Mouse (Mus musculus) CH12.LX (cell line): Measurements from ENCODE around the gene Sele. TPM values are rescaled to one million over a fixed set of nuclear protein-coding genes. Genes with fewer than 3 reads are reported as not detected.

ENCODE experiments used
- DNase-seq: peaks from one replicate; pipeline ENCODE4 v3.0.0-alpha.2; 2013; ENCODE audit errors: extremely low read depth
- H3K27ac ChIP-seq: 2 replicates; pipeline ENCODE4 v1.5.1; 2012; ENCODE audit warnings: low read depth, mild to moderate bottlenecking, control low read depth, moderate library complexity; ENCODE audit not compliant: insufficient read depth
- H3K27me3 ChIP-seq: replicated peaks from 2 replicates; pipeline ENCODE3; 2012; ENCODE audit warnings: inconsistent platforms
- H3K36me3 ChIP-seq, 2 experiments: replicated peaks in 1 of 2; 2 replicates each; pipeline versions ENCODE3 to v1.6.1; 2012; ENCODE audit warnings: inconsistent platforms in 1 of 2, low read length in 1 of 2, mild to moderate bottlenecking in 1 of 2, mixed read lengths in 1 of 2, moderate library complexity in 1 of 2; ENCODE audit not compliant: control insufficient read depth in 1 of 2, insufficient read depth in 1 of 2
- H3K4me1 ChIP-seq, 2 experiments: 2 replicates each; pipeline ENCODE4 v1.6.1; 2012; ENCODE audit warnings: inconsistent platforms in 1 of 2, moderate library complexity in 1 of 2; ENCODE audit not compliant: insufficient read depth in 2 of 2, control insufficient read depth in 1 of 2
- H3K4me2 ChIP-seq: 2 replicates; pipeline ENCODE4 v1.6.1; 2012; ENCODE audit warnings: low read depth, mild to moderate bottlenecking, control low read depth; ENCODE audit not compliant: poor library complexity, insufficient read depth, severe bottlenecking
- H3K4me3 ChIP-seq, 3 experiments: fragments of 150-350 bp in 1 of 3; sonication (generic) in 1 of 3; replicated peaks in 1 of 3; 2 replicates each; pipeline versions ENCODE3 to v1.5.1; 2011 to 2012; ENCODE audit warnings: low read depth in 2 of 3, low read length in 2 of 3, mild to moderate bottlenecking in 2 of 3, moderate library complexity in 2 of 3, control low read depth in 1 of 3, improper control_type of control experiment in 1 of 3, inconsistent platforms in 1 of 3, mixed read lengths in 1 of 3; ENCODE audit not compliant: poor library complexity in 1 of 3
- H3K79me2 ChIP-seq: replicated peaks from 2 replicates; pipeline ENCODE4 v1.6.1; 2012; ENCODE audit warnings: mild to moderate bottlenecking, moderate library complexity; ENCODE audit not compliant: control insufficient read depth, poor library complexity, insufficient read depth, severe bottlenecking; ENCODE audit errors: extremely low read depth
- H3K9ac ChIP-seq: 2 replicates; pipeline ENCODE4 v1.6.1; 2012; ENCODE audit warnings: low read depth, mild to moderate bottlenecking, control low read depth, moderate library complexity; ENCODE audit not compliant: insufficient read depth
- H3K9me3 ChIP-seq: replicated peaks from 2 replicates; pipeline ENCODE3; 2012; ENCODE audit warnings: low read length, inconsistent platforms, mixed read lengths
- CHD1 ChIP-seq: IDR thresholded peaks from 2 replicates; pipeline ENCODE4 v1.6.1; 2012; ENCODE audit warnings: low read depth, low read length, improper control_type of control experiment, inconsistent platforms
- E2F4 ChIP-seq: IDR thresholded peaks from 2 replicates; pipeline ENCODE4 v1.6.1; 2011; ENCODE audit warnings: low read depth, low read length, improper control_type of control experiment; ENCODE audit not compliant: insufficient replicate concordance
- ELF1 ChIP-seq: IDR thresholded peaks from 2 replicates; pipeline ENCODE4 v1.6.1; 2014; ENCODE audit warnings: low read depth, mild to moderate bottlenecking, inconsistent platforms, low read length, improper control_type of control experiment
- EP300 ChIP-seq: IDR thresholded peaks from 2 replicates; pipeline ENCODE4 v1.6.1; 2011; ENCODE audit warnings: low read length, improper control_type of control experiment
- ETS1 ChIP-seq: conservative IDR thresholded peaks from 2 replicates; pipeline ENCODE4 v1.6.1; 2012; ENCODE audit warnings: low read depth, mild to moderate bottlenecking, inconsistent platforms, low read length, improper control_type of control experiment, moderate library complexity
- HCFC1 ChIP-seq: IDR thresholded peaks from 2 replicates; pipeline ENCODE4 v1.6.1; 2012; ENCODE audit warnings: low read depth, mild to moderate bottlenecking, inconsistent platforms, low read length, improper control_type of control experiment
- JUND ChIP-seq: conservative IDR thresholded peaks from 2 replicates; pipeline ENCODE4 v1.6.1; 2011; ENCODE audit warnings: low read depth, low read length, improper control_type of control experiment
- KAT2A ChIP-seq: IDR thresholded peaks from 2 replicates; pipeline ENCODE4 v1.6.1; 2012; ENCODE audit warnings: low read length, improper control_type of control experiment, inconsistent platforms; ENCODE audit not compliant: insufficient replicate concordance
- MEF2A ChIP-seq: IDR thresholded peaks from 2 replicates; pipeline ENCODE4 v1.6.1; 2014; ENCODE audit warnings: low read depth, mild to moderate bottlenecking, inconsistent platforms, low read length, improper control_type of control experiment, borderline replicate concordance
- MYC ChIP-seq: IDR thresholded peaks from 2 replicates; pipeline ENCODE4 v1.6.1; 2011; ENCODE audit warnings: low read depth, mild to moderate bottlenecking, improper control_type of control experiment, low read length
- NRF1 ChIP-seq: IDR thresholded peaks from 2 replicates; pipeline ENCODE4 v1.6.1; 2014; ENCODE audit warnings: low read depth, mild to moderate bottlenecking, inconsistent platforms, low read length, improper control_type of control experiment, moderate library complexity
- POLR2AphosphoS2 ChIP-seq: IDR thresholded peaks from 2 replicates; pipeline ENCODE4 v1.6.1; 2011; ENCODE audit warnings: low read depth, low read length, improper control_type of control experiment
- RAD21 ChIP-seq: IDR thresholded peaks from 2 replicates; pipeline ENCODE4 v1.6.1; 2011; ENCODE audit warnings: low read depth, mild to moderate bottlenecking, low read length, improper control_type of control experiment, moderate library complexity
- TCF12 ChIP-seq: IDR thresholded peaks from 2 replicates; pipeline ENCODE4 v1.6.1; 2014; ENCODE audit warnings: low read depth, mild to moderate bottlenecking, inconsistent platforms, low read length, improper control_type of control experiment
- UBTF ChIP-seq: IDR thresholded peaks from 2 replicates; pipeline ENCODE4 v1.6.1; 2012; ENCODE audit warnings: low read depth, mild to moderate bottlenecking, inconsistent platforms, low read length, improper control_type of control experiment, moderate library complexity
- USF1 ChIP-seq: IDR thresholded peaks from 2 replicates; pipeline ENCODE4 v1.6.1; 2014; ENCODE audit warnings: low read depth, mild to moderate bottlenecking, inconsistent platforms, low read length, improper control_type of control experiment
- USF2 ChIP-seq: conservative IDR thresholded peaks from 2 replicates; pipeline ENCODE4 v1.6.1; 2011; ENCODE audit warnings: low read depth, low read length, improper control_type of control experiment
- ZC3H11A ChIP-seq: IDR thresholded peaks from 2 replicates; pipeline ENCODE4 v1.6.1; 2012; ENCODE audit warnings: low read depth, mild to moderate bottlenecking, inconsistent platforms, low read length, improper control_type of control experiment
- ZKSCAN1 ChIP-seq: IDR thresholded peaks from 2 replicates; pipeline ENCODE4 v1.6.1; 2012; ENCODE audit warnings: low read depth, inconsistent platforms, low read length, improper control_type of control experiment, borderline replicate concordance
- ZMIZ1 ChIP-seq: IDR thresholded peaks from 2 replicates; pipeline ENCODE4 v1.6.1; 2012; ENCODE audit warnings: low read depth, mild to moderate bottlenecking, inconsistent platforms, low read length, improper control_type of control experiment
- ZNF384 ChIP-seq: IDR thresholded peaks from 2 replicates; pipeline ENCODE4 v1.6.1; 2012; ENCODE audit warnings: low read depth, low read length, improper control_type of control experiment, inconsistent platforms
- dilution Hi-C: fragments of 300-500 bp; cut with MboI; formaldehyde crosslinking; loops from 2 replicates; pipeline ENCODE4 v1.14.3; 2020; ENCODE audit warnings: low sequenced_read_pairs; ENCODE audit not compliant: extremely low pct_unique_long_range_greater_than_20kb, extremely low pct_ligation_motif_present
- in situ Hi-C: fragments of 300-500 bp; cut with MboI; formaldehyde crosslinking; loops from 3 replicates; pipeline ENCODE4 v1.14.3; 2019; ENCODE audit warnings: low sequenced_read_pairs, low pct_ligation_motif_present, low pct_unique_long_range_greater_than_20kb, mixed read lengths
- polyA plus RNA-seq: library from polyadenylated mRNA; unstranded; fragments of >175 nt; gene quantifications from 2 replicates; pipeline ENCODE4 v1.2.1, GENCODE M21; 2012; ENCODE audit warnings: low read depth; ENCODE audit not compliant: insufficient read length
- total RNA-seq, 2 experiments: library from RNA; depleted of rRNA; stranded (reverse); fragments of 300-350 nt in 1 of 2; fragments of >200 nt in 1 of 2; gene quantifications; 2 replicates each; pipeline ENCODE4 v1.2.3; 2012 to 2014

Sele gene
- total and polyA plus RNA-seq, 3 experiments = not detected

- Histone ChIP-seq H3K79me2 (no peaks in the 10 kb centered on the region), H3K4me1 (peaks cover 0 to 84% of the 10 kb centered on the region in 2 experiments; a peak in 2 of 4 replicates), H3K4me3 (no peak overlapping the region), H3K36me3 (no peaks in the 10 kb centered on the region), H3K27me3 (no peaks in the 10 kb centered on the region), H3K9ac (no peak overlapping the region), H3K4me2 (no peak overlapping the region), H3K27ac (no peak overlapping the region), H3K9me3 (no peaks in the 10 kb centered on the region)
- dilution Hi-C loops = no loop called here
- no peak for DNase-seq
- in situ Hi-C loops = no loop called here
- TF ChIP-seq POLR2AphosphoS2 (no peak), ZC3H11A (no peak), USF1 (no peak), JUND (no peak), MEF2A (no peak), NRF1 (no peak), KAT2A (no peak), ELF1 (no peak), CHD1 (no peak), USF2 (no peak), HCFC1 (no peak)
Observed at GRCm38 (mm10) chr1:164075416-164075815, 27.4 kb downstream of the Sele start.

GRCm38 (mm10) chr1:164076441-164076840, 28.4 kb downstream of the Sele start:
- Histone ChIP-seq H3K27ac (no peak overlapping the region), H3K4me1 (peaks cover 1 to 82% of the 10 kb centered on the region in 2 experiments; a peak in 3 of 4 replicates), H3K4me2 (no peak overlapping the region), H3K27me3 (no peaks in the 10 kb centered on the region), H3K9me3 (no peaks in the 10 kb centered on the region), H3K79me2 (no peaks in the 10 kb centered on the region), H3K36me3 (no peaks in the 10 kb centered on the region), H3K9ac (no peak overlapping the region), H3K4me3 (no peak overlapping the region)
- TF ChIP-seq POLR2AphosphoS2 = no peak
- no peak for TF ChIP-seq RAD21
- TF ChIP-seq MYC = no peak
- TF ChIP-seq TCF12 = no peak
- no peak for TF ChIP-seq UBTF
- TF ChIP-seq ZKSCAN1 = no peak
- peak; percentile 70 for TF ChIP-seq EP300
- TF ChIP-seq ZMIZ1 = no peak
- no peak for TF ChIP-seq MEF2A
- TF ChIP-seq ZNF384 = no peak
- no peak for TF ChIP-seq CHD1
- no peak for TF ChIP-seq KAT2A
- no peak for TF ChIP-seq ETS1
- TF ChIP-seq E2F4 = no peak
- 0 out of 2 replicates have a peak, but pooled peaks have one; percentile 8 for TF ChIP-seq JUND
- DNase-seq = peak; percentile 66
- dilution Hi-C loops (no loop called here), in situ Hi-C loops (no loop called here)
